Mouse (Mus musculus) splenic B cell, adult 2 months (primary cell): ENCODE data around the gene Crtc1.
A peak's percentile ranks its signal among the peaks of the same experiment; 100 is the strongest.

Source experiments
- DNase-seq: peaks from one replicate; pipeline ENCODE4 v3.0.0-alpha.2; 2011; ENCODE audit warnings: low read depth, low spot score
- H3K27me3 ChIP-seq: 2 replicates; pipeline ENCODE4 v1.6.1; 2012; ENCODE audit warnings: mild to moderate bottlenecking, low read length, moderate library complexity, mixed read lengths; ENCODE audit not compliant: control insufficient read depth, poor library complexity, insufficient read depth, severe bottlenecking
- H3K36me3 ChIP-seq: 2 replicates; pipeline ENCODE4 v1.6.1; 2012; ENCODE audit warnings: mild to moderate bottlenecking, low read length, moderate library complexity, mixed read lengths; ENCODE audit not compliant: control insufficient read depth, poor library complexity, insufficient read depth, severe bottlenecking

Gene Crtc1

DNA sequence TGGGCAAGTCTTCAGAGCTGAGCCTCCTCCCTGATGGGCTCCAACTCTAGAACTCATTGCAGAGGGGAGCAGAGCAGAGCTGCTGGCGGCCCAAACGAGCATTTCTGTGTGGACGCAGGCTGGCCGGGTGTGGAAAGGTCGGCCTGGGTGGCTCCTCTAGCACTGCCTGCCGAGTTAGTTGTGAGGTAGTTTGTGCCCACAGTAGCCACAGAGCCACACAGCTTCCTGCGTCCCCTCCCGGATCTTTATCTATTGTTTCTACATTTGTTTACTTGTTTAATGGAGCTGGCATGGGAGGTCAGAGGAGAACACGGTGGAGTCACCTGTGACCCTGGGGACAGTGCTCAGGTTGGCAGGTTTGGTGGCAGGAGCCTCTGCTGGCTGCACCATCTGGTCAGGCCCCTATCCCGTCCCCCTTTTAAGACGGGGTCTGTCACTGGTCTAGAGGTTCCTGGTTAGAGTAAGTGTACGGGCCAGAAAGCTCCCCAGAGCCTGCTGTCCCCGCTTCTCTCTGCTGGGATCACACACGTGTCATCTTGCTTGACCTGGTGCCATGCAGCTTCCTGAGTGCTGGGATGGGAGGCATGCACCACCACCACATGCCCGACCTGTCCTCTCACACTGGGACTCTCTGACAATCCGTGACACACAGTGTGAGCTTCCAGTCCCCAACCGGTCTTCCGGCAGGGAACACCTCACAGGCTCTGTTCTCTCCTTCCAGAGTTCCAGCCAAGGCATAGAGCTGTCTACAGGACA, 17.9 kb downstream of the Crtc1 start:
- Histone ChIP-seq H3K36me3 (no peaks in the 10 kb centered on the region), H3K27me3 (no peaks in the 10 kb centered on the region)
- DNase-seq, result no peak

DNA sequence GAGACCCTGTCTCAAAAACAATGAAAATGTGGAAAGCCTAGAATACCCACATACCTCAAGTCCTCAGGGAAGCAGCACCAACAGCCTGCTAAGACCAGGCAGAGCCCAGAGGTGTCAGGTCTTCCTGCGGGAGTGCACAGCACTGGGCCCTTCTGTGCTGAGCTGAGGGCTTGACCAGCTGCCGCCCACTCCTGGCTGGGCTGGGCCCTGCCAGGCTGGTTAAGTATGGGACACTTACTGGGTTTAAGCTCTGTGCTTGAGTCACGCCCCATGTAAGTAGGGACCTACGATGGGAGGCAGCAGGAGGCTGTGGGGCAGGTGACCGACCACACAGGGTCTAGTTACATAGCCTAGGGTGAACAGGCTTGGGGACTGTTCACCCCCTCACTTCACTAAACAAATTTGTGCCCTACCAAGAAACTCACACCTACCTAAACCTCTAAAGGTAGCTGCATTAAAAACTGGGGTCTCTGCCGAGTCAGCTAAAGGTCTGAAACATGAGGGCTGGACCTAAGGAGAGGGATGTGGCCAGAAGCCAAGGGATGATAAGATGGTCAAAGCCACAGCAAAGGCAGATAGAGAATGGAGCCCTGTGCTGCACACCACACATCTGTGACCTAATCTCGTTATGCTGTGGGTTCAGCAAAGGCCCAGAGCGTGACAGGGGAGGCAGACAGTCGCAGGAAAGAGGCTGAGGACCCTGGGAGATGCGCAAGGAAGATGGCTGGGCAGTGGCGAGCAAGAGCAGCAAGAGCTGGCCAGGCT, 19.3 kb downstream of the Crtc1 start:
- H3K27me3 ChIP-seq, result no peaks in the 10 kb centered on the region
- no peaks in the 10 kb centered on the region for H3K36me3 ChIP-seq
- no peak for DNase-seq

- DNase-seq, result no peak
- H3K36me3 ChIP-seq, result no peaks in the 10 kb centered on the region
- H3K27me3 ChIP-seq, result no peaks in the 10 kb centered on the region
These were observed 20.4 kb downstream of the Crtc1 start for GRCm38 (mm10) chr8:70418954-70419353.

GRCm38 (mm10) chr8:70417914-70418313, 21.5 kb downstream of the Crtc1 start:
- no peak for DNase-seq
- no peaks in the 10 kb centered on the region for H3K27me3 ChIP-seq
- H3K36me3 ChIP-seq, result no peaks in the 10 kb centered on the region

- DNase-seq, result no peak
- H3K36me3 ChIP-seq, result no peaks in the 10 kb centered on the region
- no peaks in the 10 kb centered on the region for H3K27me3 ChIP-seq
These were observed 22.4 kb downstream of the Crtc1 start for GRCm38 (mm10) chr8:70416941-70417340.

- DNase-seq, result peak; percentile 59
- no peaks in the 10 kb centered on the region for H3K36me3 ChIP-seq
- no peaks in the 10 kb centered on the region for H3K27me3 ChIP-seq
These were observed 23.6 kb downstream of the Crtc1 start for GRCm38 (mm10) chr8:70415540-70416451.

DNA sequence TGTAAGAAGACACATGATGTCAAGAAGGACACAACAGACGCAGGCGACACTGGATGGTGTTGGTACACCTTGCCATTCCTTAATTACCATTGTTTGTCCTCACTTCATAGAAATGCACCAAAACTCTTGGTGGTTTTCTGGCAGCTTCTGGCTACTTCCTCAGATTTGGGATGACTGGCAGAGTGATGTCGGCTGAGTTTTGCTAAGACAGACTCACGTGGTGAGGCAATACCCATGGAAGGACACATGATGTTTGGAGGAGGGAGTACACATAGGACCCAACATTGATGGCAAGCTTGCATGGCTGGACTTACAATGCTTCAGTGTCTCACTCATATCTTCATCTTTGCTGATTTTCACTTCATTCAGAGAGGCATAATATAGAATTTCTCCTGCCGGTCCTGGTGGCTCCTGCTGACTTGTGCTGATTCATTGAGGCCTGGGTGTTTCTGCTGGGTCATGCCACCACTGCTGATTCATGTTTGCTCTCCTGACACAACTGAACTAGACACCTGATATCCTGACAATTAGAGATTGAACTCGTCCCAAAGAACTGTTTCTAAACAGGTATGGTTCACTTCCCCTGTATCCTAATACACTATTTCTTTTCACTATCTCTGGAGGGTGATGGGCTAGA, 25.0 kb downstream of the Crtc1 start:
- H3K27me3 ChIP-seq, result no peaks in the 10 kb centered on the region
- no peak for DNase-seq
- no peaks in the 10 kb centered on the region for H3K36me3 ChIP-seq

GRCm38 (mm10) chr8:70410281-70410680, 29.1 kb downstream of the Crtc1 start:
- DNase-seq, result no peak
- Histone ChIP-seq H3K36me3 (no peaks in the 10 kb centered on the region), H3K27me3 (no peaks in the 10 kb centered on the region)

DNA sequence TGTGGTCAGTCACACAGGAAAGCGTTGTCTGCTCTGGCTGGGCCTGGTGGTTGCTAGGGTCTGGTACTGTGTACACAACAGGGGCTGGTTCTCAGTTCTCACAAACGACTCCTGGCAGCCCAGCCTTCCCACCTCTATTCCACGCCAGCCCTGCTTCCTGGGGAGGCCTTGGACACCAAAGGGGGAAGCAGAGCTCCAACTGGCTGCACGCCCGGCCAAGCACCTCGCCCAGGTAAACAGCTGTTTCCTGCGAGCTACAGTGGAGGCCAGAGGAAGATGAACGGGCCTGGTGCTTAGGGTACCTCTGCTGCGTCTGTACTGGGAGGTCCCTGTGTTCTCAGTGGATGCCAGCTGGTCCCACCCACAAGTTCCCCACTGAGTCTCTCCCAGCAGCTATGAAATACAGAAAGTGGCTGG, 29.9 kb downstream of the Crtc1 start:
- Histone ChIP-seq H3K36me3 (no peaks in the 10 kb centered on the region), H3K27me3 (no peaks in the 10 kb centered on the region)
- DNase-seq, result no peak

- no peaks in the 10 kb centered on the region for H3K27me3 ChIP-seq
- DNase-seq, result no peak
- no peaks in the 10 kb centered on the region for H3K36me3 ChIP-seq
These were observed 30.4 kb downstream of the Crtc1 start for GRCm38 (mm10) chr8:70409019-70409418.

- no peak for DNase-seq
- Histone ChIP-seq H3K36me3 (no peaks in the 10 kb centered on the region), H3K27me3 (no peaks in the 10 kb centered on the region)
These were observed 31.1 kb downstream of the Crtc1 start for GRCm38 (mm10) chr8:70408301-70408700.

GRCm38 (mm10) chr8:70406427-70407069, 32.8 kb downstream of the Crtc1 start:
- no peaks in the 10 kb centered on the region for H3K36me3 ChIP-seq
- no peak for DNase-seq

DNA sequence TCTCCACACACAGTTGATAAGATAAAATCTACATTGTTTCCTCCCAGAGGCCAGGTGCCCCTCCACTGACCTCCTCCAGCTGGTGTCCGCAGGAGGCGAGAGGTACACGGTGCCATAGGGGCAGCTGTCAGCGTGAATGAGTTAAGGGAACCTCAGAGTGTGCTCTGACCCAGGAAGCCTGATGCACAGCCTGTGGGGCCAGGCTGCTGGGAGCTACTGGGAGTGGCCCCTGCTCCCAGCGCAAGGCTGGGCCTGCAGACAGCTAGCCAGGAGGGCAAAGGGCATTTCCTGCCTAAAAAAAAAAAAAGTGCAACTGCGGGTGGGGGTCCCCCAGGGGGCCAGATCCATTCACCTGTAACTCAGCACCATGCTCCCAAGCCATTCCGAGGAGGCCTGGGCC, 34.2 kb downstream of the Crtc1 start:
- H3K27me3 ChIP-seq, result no peaks in the 10 kb centered on the region
- H3K36me3 ChIP-seq, result no peaks in the 10 kb centered on the region
- no peak for DNase-seq

More at GRCm38 (mm10) chr8:70406427-70407069, 32.8 kb downstream of the Crtc1 start:
- H3K27me3 ChIP-seq, result no peaks in the 10 kb centered on the region

- H3K36me3 ChIP-seq, result no peaks in the 10 kb centered on the region
- no peaks in the 10 kb centered on the region for H3K27me3 ChIP-seq
- DNase-seq, result no peak
These were observed 35.2 kb downstream of the Crtc1 start for GRCm38 (mm10) chr8:70404212-70404611.
